Mouse (Mus musculus) spleen, adult 2 months (tissue): Measurements from ENCODE around the gene Stim1.

Experiments
- CTCF ChIP-seq: fragments of 200-500 bp; IDR thresholded peaks from 2 replicates; pipeline ENCODE4 v1.5.1; 2011; ENCODE audit warnings: mild to moderate bottlenecking, inconsistent platforms; ENCODE audit not compliant: insufficient read depth, insufficient read length, insufficient replicate concordance; ENCODE audit errors: extremely low read depth
- POLR2A ChIP-seq: fragments of 200-500 bp; IDR thresholded peaks from 2 replicates; pipeline ENCODE4 v1.6.1; 2011; ENCODE audit warnings: low read depth, low read length, inconsistent platforms

- TF ChIP-seq CTCF: no peak
- no peak for TF ChIP-seq POLR2A
These were observed 213.2 kb downstream of the Stim1 start for GRCm38 (mm10) chr7:102480821-102481220.
